ENCODE assay signal across 9 mouse cellular contexts in genomic region chr19:50677903-50678896, GRCm38 (mm10). TPM values are rescaled to one million over a fixed set of nuclear protein-coding genes. Genes with fewer than 3 reads are reported as not detected.
DNase-seq lines count a peak whose midpoint lies in the region; ATAC-seq and TF ChIP-seq lines count a peak whose summit lies in the region.
"Had no signal": no experiment of that assay in that cellular context is flagged by ENCODE, and none has a peak within 500 bp of the region (broad histone marks: within the 10 kb centered on the region; RNA-seq: fewer than 3 reads in every experiment).

Gene Sorcs1 (minus strand): TSS chr19:50678646.

- peak within 1 kb of the TSS; percentile 32 for H3K4me3 ChIP-seq in heart, adult 2 months
- H3K4me3 ChIP-seq in cortical plate, adult 2 months (ENCODE audit: insufficient read depth, low read length), result peak within 1 kb of the TSS; percentile 58
- H3K4me3 ChIP-seq in kidney, adult 2 months (ENCODE audit: insufficient read depth, low read depth, low read length), result peak within 1 kb of the TSS; percentile 44
- H3K4me3 ChIP-seq in limb, embryonic 13.5 days, result peak within 1 kb of the TSS; percentile 57
- H3K4me3 ChIP-seq in neural tube, embryonic 15.5 days (replicated peaks), result peak within 1 kb of the TSS; percentile 81

- WGBS in heart, adult 2 months, result 1% methylated on average over 87 of the region's 102 CpGs
- WGBS in kidney, adult 2 months, result 2% methylated on average over 91 of the region's 102 CpGs
- under 1% methylated on average over 76 of the region's 102 CpGs for WGBS in limb, embryonic 13.5 days
- under 1% methylated on average over 71 of the region's 102 CpGs for WGBS in neural tube, embryonic 15.5 days

- no peak within 1 kb of the TSS for H3K27ac ChIP-seq in heart, adult 2 months
- peak within 1 kb of the TSS; percentile 75 for H3K27ac ChIP-seq in cortical plate, adult 2 months (ENCODE audit: insufficient read depth, low read length)
- no peak within 1 kb of the TSS for H3K27ac ChIP-seq in kidney, adult 2 months (ENCODE audit: insufficient read depth, low read depth, low read length)
- H3K27ac ChIP-seq in limb, embryonic 13.5 days, result no peak within 1 kb of the TSS
- peak within 1 kb of the TSS; percentile 82 for H3K27ac ChIP-seq in neural tube, embryonic 15.5 days (replicated peaks)
- H3K27ac ChIP-seq: macrophage had no signal

- TF ChIP-seq EP300 in heart, adult 2 months (IDR thresholded peaks at IDR 0.05; ENCODE audit: insufficient read depth, low read depth, low read length), result no peak

- no peaks in the 10 kb centered on the region for H3K4me1 ChIP-seq in heart, adult 2 months (ENCODE audit: control insufficient read depth, insufficient read depth, low read length)
- H3K4me1 ChIP-seq in cortical plate, adult 2 months (ENCODE audit: control insufficient read depth, insufficient read depth, low read length), result peaks cover 6% of the 10 kb centered on the region
- no peaks in the 10 kb centered on the region; the same call in 1 of the 2 replicates for H3K4me1 ChIP-seq in kidney, adult 2 months (ENCODE audit: control insufficient read depth, insufficient read depth, low read length)
- H3K4me1 ChIP-seq in limb, embryonic 13.5 days, result peaks cover 9% of the 10 kb centered on the region
- H3K4me1 ChIP-seq in neural tube, embryonic 15.5 days, result peaks cover 19% of the 10 kb centered on the region

- peak within 1 kb of the TSS; percentile 31; the same call in 1 of the 2 replicates for H3K9ac ChIP-seq in heart, adult 2 months (ENCODE audit: low read depth, low read length)
- peak within 1 kb of the TSS; percentile 54 for H3K9ac ChIP-seq in limb, embryonic 13.5 days
- peak within 1 kb of the TSS; percentile 78 for H3K9ac ChIP-seq in neural tube, embryonic 15.5 days (replicated peaks)

- TF ChIP-seq POLR2A in heart, adult 2 months (IDR thresholded peaks at IDR 0.05; ENCODE audit: insufficient read depth, low read depth, low read length), result no peak
- no peak for TF ChIP-seq POLR2A in cortical plate, adult 2 months (IDR thresholded peaks at IDR 0.05; ENCODE audit: extremely low read depth, insufficient read depth, low read length)
- no peak for TF ChIP-seq POLR2A in kidney, adult 2 months (IDR thresholded peaks at IDR 0.05; ENCODE audit: low read depth, low read length)

- no peaks in the 10 kb centered on the region for H3K9me3 ChIP-seq in limb, embryonic 13.5 days
- no peaks in the 10 kb centered on the region for H3K9me3 ChIP-seq in neural tube, embryonic 15.5 days (replicated peaks)

- TF ChIP-seq CTCF in heart, adult 2 months (IDR thresholded peaks at IDR 0.05), result peak; percentile 22; the same call in 1 of the 2 replicates
- TF ChIP-seq CTCF in cortical plate, adult 2 months (IDR thresholded peaks at IDR 0.05; ENCODE audit: extremely low read depth, insufficient read depth, low read length), result no peak
- no peak for TF ChIP-seq CTCF in kidney, adult 2 months (conservative IDR thresholded peaks at IDR 0.05; ENCODE audit: insufficient read depth, insufficient read length, low read depth, low read length)

- no peaks in the 10 kb centered on the region for H3K79me2 ChIP-seq in heart, adult 2 months (replicated peaks; ENCODE audit: control insufficient read depth, insufficient read depth, low read length)

- no peaks in the 10 kb centered on the region for H3K36me3 ChIP-seq in heart, adult 2 months (ENCODE audit: control insufficient read depth, insufficient read depth, low read length)
- no peaks in the 10 kb centered on the region for H3K36me3 ChIP-seq in kidney, adult 2 months (ENCODE audit: control insufficient read depth, insufficient read depth, low read length)
- H3K36me3 ChIP-seq in limb, embryonic 13.5 days, result no peaks in the 10 kb centered on the region
- H3K36me3 ChIP-seq in neural tube, embryonic 15.5 days, result no peaks in the 10 kb centered on the region

- peak; percentile 89 for ATAC-seq in limb, embryonic 13.5 days (ENCODE audit: low FRiP score, low read depth)
- peak; percentile 93 for ATAC-seq in neural tube, embryonic 15.5 days (ENCODE audit: low FRiP score)

- peak; percentile 24 to 51 for DNase-seq in heart, adult 2 months
- no peak for DNase-seq in heart, adult 9 months (ENCODE audit: low spot score in 2 of 2)
- DNase-seq in gastrocnemius, postnatal 14 days, result peak; percentile 27
- peak; percentile 38 for DNase-seq in kidney, adult 2 months
- peak; percentile 16 for DNase-seq in urinary bladder, postnatal 14 days (ENCODE audit: low spot score)

- peak within 1 kb of the TSS; percentile 96 for H3K4me2 ChIP-seq in limb, embryonic 13.5 days (replicated peaks)
- H3K4me2 ChIP-seq in neural tube, embryonic 15.5 days, result peak within 1 kb of the TSS; percentile 98

- intact Hi-C loops in heart, adult 2 months (cut with DNase I), result no loop called here
- intact Hi-C loops in gastrocnemius, postnatal 14 days (cut with DNase I; ENCODE audit: low total_unique reads), result no loop called here

- peaks cover 1% of the 10 kb centered on the region; the same call in 1 of the 2 replicates for H3K27me3 ChIP-seq in heart, adult 2 months (ENCODE audit: control insufficient read depth, insufficient read depth, low read length)
- peaks cover 3% of the 10 kb centered on the region; the same call in 1 of the 2 replicates for H3K27me3 ChIP-seq in kidney, adult 2 months (replicated peaks; ENCODE audit: control insufficient read depth, insufficient read depth, low read length)
- H3K27me3 ChIP-seq in limb, embryonic 13.5 days, result peaks cover 82% of the 10 kb centered on the region
- 0 out of 2 replicates have a peak, but pooled peaks cover 3% of the 10 kb centered on the region for H3K27me3 ChIP-seq in neural tube, embryonic 15.5 days (replicated peaks)

RNA-seq across cellular contexts. Expression of gene Sorcs1, which starts in this region (rescaled TPM):
- total RNA-seq in heart, adult 2 months (2021), result under 1 TPM; 0.10 to 0.14 TPM
- polyA plus RNA-seq in heart, adult 2 months (2012; rRNA removed), result 0.18 and 0.29 TPM in 2 replicates
- 18.3 and 19.7 TPM in 2 replicates for polyA plus RNA-seq in cortical plate, adult 2 months (2012; rRNA removed)
- 1 to 10 TPM in 1 of 2 experiments, under 1 TPM in 1; 0.84 to 2.0 TPM for total RNA-seq in gastrocnemius, postnatal 14 days (2021)
- 0.16 and 0.30 TPM in 2 replicates for polyA plus RNA-seq in kidney, adult 2 months (2012; rRNA removed)
- polyA plus RNA-seq in limb, embryonic 13.5 days (2015; fragmentation: Nextera tagmentation; extraction: Ambion mirVana), result 2.7 and 2.8 TPM in 2 replicates
- 17.1 and 20.9 TPM in 2 replicates for polyA plus RNA-seq in neural tube, embryonic 15.5 days (2015; fragmentation: Nextera tagmentation; extraction: Ambion mirVana)
- polyA plus RNA-seq: macrophage had no signal

Comparison
In these comparisons a context has a peak if more than half of its experiments do, and no peak if none do; other contexts are left out.
1. Peak in DNase-seq, H3K4me3 ChIP-seq and H3K9ac ChIP-seq in heart, adult 2 months; RNA of the gene not detected or under 1 TPM.
2. Peak in DNase-seq and H3K4me3 ChIP-seq in kidney, adult 2 months; RNA of the gene not detected or under 1 TPM.
3. DNase-seq: peak in gastrocnemius, postnatal 14 days (single experiment) and urinary bladder, postnatal 14 days (single experiment); none in heart, adult 9 months (0 of 2).
4. H3K27ac ChIP-seq: peak in cortical plate, adult 2 months (single experiment) and neural tube, embryonic 15.5 days (single experiment); none in heart, adult 2 months (single experiment), kidney, adult 2 months (single experiment) and limb, embryonic 13.5 days (single experiment).
5. Peak in every context shown above with its lines, with median percentiles within 50 percentile points of each other: H3K4me3 ChIP-seq and H3K9ac ChIP-seq.